Mouse (Mus musculus) lung, postnatal 0 days (tissue): ENCODE measurements around the gene Twsg1.

Experiments used
- CTCF ChIP-seq: IDR thresholded peaks from 2 replicates; pipeline ENCODE4 v1.5.1; 2016; ENCODE audit warnings: antibody characterized with exemption, mild to moderate bottlenecking
- EP300 ChIP-seq: IDR thresholded peaks from 2 replicates; pipeline ENCODE4 v1.6.1; 2016; ENCODE audit warnings: antibody characterized with exemption, mild to moderate bottlenecking, control low read depth

- TF ChIP-seq CTCF = no peak
- TF ChIP-seq EP300 = no peak
Observed at GRCm38 (mm10) chr17:65927077-65927476, 23.9 kb downstream of the Twsg1 start.
